Mouse (Mus musculus): ENCODE data around the gene Wwox. TPM values are rescaled to one million over a fixed set of nuclear protein-coding genes. Genes with fewer than 3 reads are reported as not detected.

Wwox gene
- polyA plus RNA-seq, 1 experiment from 2014 or later = 13.7 TPM

DNA sequence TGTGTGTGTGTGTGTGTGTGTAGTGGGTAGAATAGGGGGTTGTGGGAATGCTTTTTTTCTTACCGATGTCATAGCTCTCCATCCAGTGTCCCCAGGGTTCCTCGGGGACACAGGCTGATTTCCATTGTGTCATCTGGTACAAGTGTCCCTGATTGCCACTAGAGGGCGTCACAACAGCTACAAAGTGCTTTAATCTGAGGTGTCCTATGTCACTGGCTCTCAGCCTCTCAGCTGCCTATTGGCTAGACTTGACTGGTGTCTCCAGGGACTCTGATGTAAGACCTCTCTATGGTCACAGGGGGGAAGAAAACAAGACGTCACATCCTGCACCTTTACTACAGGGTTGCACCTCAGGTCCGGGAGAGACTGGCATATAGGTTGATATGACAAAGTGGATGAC lies 363.7 kb downstream of the Wwox start:
- H3K9ac ChIP-seq = no peak overlapping the region
- no peaks in the 10 kb centered on the region for H3K9me3 ChIP-seq (replicated peaks)
- no peaks in the 10 kb centered on the region for H3K4me1 ChIP-seq
- ATAC-seq (ENCODE audit: insufficient number of reproducible peaks, low FRiP score, low TSS enrichment, low read depth) = no peak
- no peak overlapping the region for H3K4me3 ChIP-seq (replicated peaks)
- no peak overlapping the region for H3K4me2 ChIP-seq (replicated peaks)
- H3K27ac ChIP-seq (replicated peaks) = no peak overlapping the region
- no peaks in the 10 kb centered on the region for H3K27me3 ChIP-seq
- 52% methylated on average over 5 of the region's 5 CpGs for WGBS
- no peaks in the 10 kb centered on the region for H3K36me3 ChIP-seq

DNA sequence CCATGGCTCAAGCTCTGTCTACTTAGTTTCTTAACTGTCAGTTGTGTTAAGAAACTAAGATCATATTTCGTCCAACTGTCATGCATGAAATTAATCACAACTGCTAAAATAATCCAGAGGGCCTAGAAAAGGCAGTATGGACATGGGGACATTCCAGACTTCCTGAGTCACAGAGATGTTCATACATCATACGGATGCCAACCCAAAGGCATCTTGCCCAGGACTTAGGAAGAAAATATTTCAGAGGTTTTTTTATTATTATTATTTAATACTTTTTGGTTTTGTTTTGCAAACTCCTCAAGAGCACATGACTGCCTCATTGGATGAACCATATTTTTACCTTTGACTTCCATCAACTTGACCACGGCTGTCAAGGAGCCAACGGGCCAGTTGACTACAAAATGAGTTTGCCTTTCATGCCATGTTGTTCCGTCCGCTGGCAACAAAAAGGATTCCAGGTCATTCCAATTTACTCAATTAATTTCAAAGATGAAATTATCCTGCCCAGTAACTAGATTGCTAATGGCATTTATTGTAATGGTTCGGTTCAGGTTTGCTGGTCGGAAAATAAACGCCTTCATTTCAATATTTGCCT lies 367.5 kb downstream of the Wwox start:
- Histone ChIP-seq H3K9ac (no peak overlapping the region), H3K36me3 (no peaks in the 10 kb centered on the region), H3K4me1 (no peaks in the 10 kb centered on the region), H3K27me3 (no peaks in the 10 kb centered on the region), H3K27ac (replicated peaks) (no peak overlapping the region), H3K4me2 (replicated peaks) (no peak overlapping the region), H3K4me3 (replicated peaks) (no peak overlapping the region), H3K9me3 (replicated peaks) (no peaks in the 10 kb centered on the region)
- ATAC-seq (ENCODE audit: insufficient number of reproducible peaks, low FRiP score, low TSS enrichment, low read depth) = no peak
- WGBS = 83% methylated on average over 9 of the region's 9 CpGs

DNA sequence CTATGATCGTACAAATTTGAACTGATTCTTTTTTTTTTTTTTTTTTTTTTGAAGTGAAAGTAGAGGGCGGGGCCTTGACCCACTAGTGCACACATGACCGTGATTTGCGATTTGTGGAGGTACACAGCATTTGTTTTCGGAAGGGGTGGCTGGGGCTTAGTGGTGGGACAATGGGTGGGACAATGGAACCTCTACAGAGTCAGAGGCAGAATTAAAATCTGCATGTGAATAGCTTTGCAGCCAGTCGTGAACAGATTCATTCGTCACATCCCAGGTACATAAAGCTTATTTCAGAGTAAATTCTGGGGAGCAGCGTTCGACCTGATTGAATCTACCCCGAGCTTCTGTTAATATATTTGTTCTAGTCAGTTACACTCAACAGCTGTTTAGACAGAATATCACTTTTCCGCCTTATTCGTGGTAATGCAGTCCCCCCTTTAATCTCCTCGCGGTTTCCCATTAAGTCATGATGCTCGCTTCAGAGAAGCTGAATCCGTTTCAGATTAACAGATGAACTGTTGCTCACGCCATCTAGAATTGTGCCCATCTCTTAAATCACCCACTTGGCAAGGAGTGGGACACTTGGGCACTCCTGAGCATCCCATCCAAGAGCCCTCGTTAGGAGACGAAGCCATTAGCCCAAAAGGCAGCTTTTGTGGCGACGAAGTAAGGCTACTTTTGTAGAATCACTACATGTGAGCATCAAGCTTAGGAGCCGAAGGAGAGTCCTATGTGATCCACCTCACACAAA lies 368.4 kb downstream of the Wwox start:
- H3K4me1 ChIP-seq = no peaks in the 10 kb centered on the region
- no peak overlapping the region for H3K27ac ChIP-seq (replicated peaks)
- no peak overlapping the region for H3K4me3 ChIP-seq (replicated peaks)
- no peaks in the 10 kb centered on the region for H3K27me3 ChIP-seq
- WGBS = 87% methylated on average over 22 of the region's 22 CpGs
- ATAC-seq (ENCODE audit: insufficient number of reproducible peaks, low FRiP score, low TSS enrichment, low read depth) = no peak
- no peak overlapping the region for H3K4me2 ChIP-seq (replicated peaks)
- no peak overlapping the region for H3K9ac ChIP-seq
- no peaks in the 10 kb centered on the region for H3K9me3 ChIP-seq (replicated peaks)
- H3K36me3 ChIP-seq = no peaks in the 10 kb centered on the region

DNA sequence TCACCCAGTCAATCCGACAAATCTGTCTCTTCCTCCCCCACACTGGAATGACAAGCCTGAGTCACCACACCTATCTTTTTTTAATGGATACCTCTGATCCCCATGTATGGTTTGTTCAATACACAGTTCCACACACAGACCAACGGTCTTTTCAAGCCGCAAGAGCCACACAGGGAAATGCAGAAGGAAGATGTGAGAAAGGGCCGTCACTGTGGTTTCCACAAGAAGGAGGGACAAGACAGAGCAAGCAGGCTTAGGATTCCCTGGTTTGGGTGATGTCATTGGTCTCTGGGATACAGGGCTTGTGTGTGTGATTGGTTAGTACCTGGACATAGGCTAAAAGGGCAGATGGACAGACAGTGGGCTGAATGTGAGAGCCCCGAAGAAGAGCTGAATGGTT lies 371.0 kb downstream of the Wwox start:
- no peaks in the 10 kb centered on the region for H3K36me3 ChIP-seq
- WGBS = 89% methylated on average over 5 of the region's 5 CpGs
- no peaks in the 10 kb centered on the region for H3K27me3 ChIP-seq

DNA sequence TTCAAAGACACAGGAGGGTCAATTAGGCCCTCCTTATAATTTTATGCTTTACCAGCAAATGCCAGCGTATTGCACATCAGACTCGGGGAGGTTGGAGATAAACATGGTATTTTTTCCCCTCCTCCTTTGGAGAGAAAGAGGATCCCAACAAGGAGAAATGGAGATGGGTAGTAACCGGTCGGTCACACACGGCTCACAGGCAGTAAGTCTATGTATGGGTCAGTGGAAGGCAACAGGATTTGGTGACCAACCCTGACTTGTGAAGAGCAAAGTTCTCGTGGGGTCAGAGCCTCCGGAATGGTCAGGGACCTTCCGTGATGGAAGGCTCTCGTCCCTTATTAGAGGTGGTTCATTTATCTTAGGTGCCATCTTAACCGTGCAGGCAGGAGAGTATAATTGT lies 374.4 kb downstream of the Wwox start:
- Histone ChIP-seq H3K9ac (no peak overlapping the region), H3K4me1 (peaks cover 5% of the 10 kb centered on the region; the same call in 1 of the 2 replicates), H3K4me2 (replicated peaks) (no peak overlapping the region), H3K9me3 (replicated peaks) (no peaks in the 10 kb centered on the region), H3K4me3 (replicated peaks) (no peak overlapping the region), H3K27ac (replicated peaks) (no peak overlapping the region), H3K27me3 (no peaks in the 10 kb centered on the region), H3K36me3 (no peaks in the 10 kb centered on the region)
- 90% methylated on average over 10 of the region's 10 CpGs for WGBS
- ATAC-seq (ENCODE audit: insufficient number of reproducible peaks, low FRiP score, low TSS enrichment, low read depth) = no peak

More for the DNA sequence above, 371.0 kb downstream of the Wwox start:
- Histone ChIP-seq H3K9me3 (replicated peaks) (no peaks in the 10 kb centered on the region), H3K4me1 (no peaks in the 10 kb centered on the region), H3K4me2 (replicated peaks) (no peak overlapping the region), H3K4me3 (replicated peaks) (no peak overlapping the region), H3K27ac (replicated peaks) (no peak overlapping the region), H3K9ac (no peak overlapping the region)
- no peak for ATAC-seq (ENCODE audit: insufficient number of reproducible peaks, low FRiP score, low TSS enrichment, low read depth)

DNA sequence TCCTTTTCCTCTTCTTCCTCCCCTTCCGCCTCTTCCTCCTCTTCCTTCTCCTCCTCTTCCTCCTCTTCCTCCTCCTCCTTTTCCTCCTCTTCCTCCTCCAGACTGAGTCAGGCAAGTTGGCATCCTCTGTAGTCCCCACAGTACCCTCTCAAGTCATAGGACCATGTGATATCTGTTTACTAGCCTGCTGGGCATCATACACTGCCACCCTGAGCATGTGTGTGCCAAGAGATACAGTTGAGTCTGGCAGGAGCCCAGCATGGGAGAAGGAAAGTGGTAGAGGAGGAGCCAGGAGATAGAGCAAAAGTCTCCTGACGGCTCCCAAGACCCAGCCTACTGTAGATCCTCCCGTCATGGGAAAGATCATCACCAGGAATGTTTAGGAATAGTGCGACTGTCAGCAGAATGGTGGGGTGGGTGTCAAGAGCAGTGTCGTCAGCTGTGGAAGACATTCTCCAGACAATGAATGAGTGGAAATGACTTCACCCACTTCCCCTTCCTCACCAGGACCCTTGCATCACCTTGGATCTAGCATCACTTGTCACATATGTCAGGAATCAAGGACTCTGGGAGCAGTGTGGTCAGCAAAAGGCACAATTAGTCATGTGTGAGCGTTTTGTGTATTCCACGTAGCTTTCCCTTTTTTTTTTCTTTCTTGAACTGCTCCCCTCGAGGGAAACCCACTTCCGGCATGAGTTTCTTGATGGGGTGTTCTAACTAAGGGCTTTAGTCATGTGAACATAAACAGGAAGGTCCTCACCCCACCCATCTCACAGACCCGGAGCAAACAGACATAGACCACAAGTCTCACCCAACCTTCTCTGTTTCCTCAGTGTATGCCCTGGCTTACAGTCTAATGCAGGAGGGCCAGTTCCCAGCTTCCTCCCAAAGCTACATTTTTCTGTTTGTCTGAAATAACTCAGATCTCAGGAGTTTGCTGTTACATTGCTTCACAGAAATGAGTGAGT lies 375.6 kb downstream of the Wwox start:
- H3K9ac ChIP-seq = no peak overlapping the region
- no peaks in the 10 kb centered on the region for H3K9me3 ChIP-seq (replicated peaks)
- no peak for ATAC-seq (ENCODE audit: insufficient number of reproducible peaks, low FRiP score, low TSS enrichment, low read depth)
- no peak overlapping the region for H3K4me3 ChIP-seq (replicated peaks)
- WGBS = 63% methylated on average over 10 of the region's 10 CpGs
- H3K27me3 ChIP-seq = no peaks in the 10 kb centered on the region
- no peak overlapping the region for H3K27ac ChIP-seq (replicated peaks)
- H3K36me3 ChIP-seq = no peaks in the 10 kb centered on the region
- no peak overlapping the region for H3K4me2 ChIP-seq (replicated peaks)
- peaks cover 5% of the 10 kb centered on the region; the same call in 1 of the 2 replicates for H3K4me1 ChIP-seq

DNA sequence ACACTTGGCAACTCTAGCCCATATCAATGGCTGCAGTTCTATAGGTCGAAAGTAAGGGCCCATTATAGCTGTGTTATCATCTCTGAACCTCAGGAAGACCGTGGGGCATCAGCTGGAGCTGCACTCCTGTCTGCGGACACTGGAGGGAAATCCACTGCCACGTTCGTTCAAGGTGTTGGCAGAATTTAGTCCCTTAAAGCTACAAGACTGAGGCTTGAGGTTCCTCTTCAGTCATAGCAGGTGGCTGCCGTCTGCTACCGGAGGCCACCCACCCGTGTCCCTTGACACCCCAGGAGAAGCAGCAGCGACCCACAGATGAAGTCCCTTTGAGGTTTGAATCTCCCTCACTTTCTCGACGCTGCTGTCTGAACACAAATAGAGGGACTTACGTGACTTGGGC lies 376.9 kb downstream of the Wwox start:
- no peak for ATAC-seq (ENCODE audit: insufficient number of reproducible peaks, low FRiP score, low TSS enrichment, low read depth)
- no peak overlapping the region for H3K27ac ChIP-seq (replicated peaks)
- H3K4me1 ChIP-seq = peaks cover 5% of the 10 kb centered on the region; the same call in 1 of the 2 replicates
- no peaks in the 10 kb centered on the region for H3K36me3 ChIP-seq
- 72% methylated on average over 12 of the region's 12 CpGs for WGBS
- H3K9me3 ChIP-seq (replicated peaks) = no peaks in the 10 kb centered on the region
- no peaks in the 10 kb centered on the region for H3K27me3 ChIP-seq
- H3K4me3 ChIP-seq (replicated peaks) = no peak overlapping the region
- H3K4me2 ChIP-seq (replicated peaks) = no peak overlapping the region
- no peak overlapping the region for H3K9ac ChIP-seq

DNA sequence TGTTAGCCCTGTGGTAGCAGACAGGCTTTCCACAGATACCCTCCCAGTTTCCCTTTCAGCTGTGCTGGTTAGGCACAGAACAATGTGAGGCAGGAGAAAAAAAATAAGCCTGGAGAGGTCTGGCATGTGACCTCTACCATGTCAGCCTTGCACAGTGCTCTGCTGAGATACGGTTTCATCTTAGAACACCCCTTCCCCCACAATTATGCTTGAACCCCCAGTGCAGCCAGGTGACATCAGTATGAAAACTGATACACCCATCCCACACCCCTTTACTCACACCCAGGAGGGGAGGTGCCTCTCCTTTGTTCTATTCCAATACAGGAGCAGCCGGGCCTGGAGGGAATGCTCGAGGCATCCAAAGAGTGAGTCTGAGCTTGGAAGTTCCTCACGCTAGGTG lies 377.5 kb downstream of the Wwox start:
- no peak overlapping the region for H3K4me2 ChIP-seq (replicated peaks)
- no peak overlapping the region for H3K4me3 ChIP-seq (replicated peaks)
- H3K27me3 ChIP-seq = no peaks in the 10 kb centered on the region
- no peak overlapping the region for H3K9ac ChIP-seq
- H3K4me1 ChIP-seq = peaks cover 5% of the 10 kb centered on the region; the same call in 1 of the 2 replicates
- H3K9me3 ChIP-seq (replicated peaks) = no peaks in the 10 kb centered on the region
- peak; percentile 48 for ATAC-seq (ENCODE audit: insufficient number of reproducible peaks, low FRiP score, low TSS enrichment, low read depth)
- no peak overlapping the region for H3K27ac ChIP-seq (replicated peaks)
- no peaks in the 10 kb centered on the region for H3K36me3 ChIP-seq
- 53% methylated on average over 4 of the region's 4 CpGs for WGBS

DNA sequence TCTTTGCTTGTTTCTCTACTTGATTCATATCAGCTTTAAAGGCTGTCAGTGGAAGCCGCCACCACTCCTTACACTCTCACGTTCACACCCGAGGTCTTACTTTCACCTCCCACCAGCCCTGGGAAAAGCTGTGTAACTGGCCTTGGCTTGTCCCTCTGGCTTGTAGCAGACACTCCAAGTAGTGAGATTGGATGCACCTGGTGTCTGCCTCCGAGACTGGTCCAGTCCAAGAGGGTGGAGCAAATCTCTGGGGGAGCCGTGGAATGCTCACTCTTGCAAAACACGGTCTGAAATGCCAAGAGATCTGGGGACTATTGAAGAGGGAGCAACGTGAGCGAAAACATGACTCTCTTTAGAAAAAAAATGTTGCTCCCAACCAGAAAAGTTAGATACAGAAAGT lies 382.1 kb downstream of the Wwox start:
- Histone ChIP-seq H3K27ac (replicated peaks) (no peak overlapping the region), H3K36me3 (no peaks in the 10 kb centered on the region), H3K4me1 (peaks cover 5% of the 10 kb centered on the region; the same call in 1 of the 2 replicates), H3K4me2 (replicated peaks) (no peak overlapping the region), H3K9me3 (replicated peaks) (no peaks in the 10 kb centered on the region), H3K27me3 (no peaks in the 10 kb centered on the region), H3K9ac (no peak overlapping the region), H3K4me3 (replicated peaks) (no peak overlapping the region)
- WGBS = 41% methylated on average over 8 of the region's 8 CpGs
- ATAC-seq (ENCODE audit: insufficient number of reproducible peaks, low FRiP score, low TSS enrichment, low read depth) = no peak

DNA sequence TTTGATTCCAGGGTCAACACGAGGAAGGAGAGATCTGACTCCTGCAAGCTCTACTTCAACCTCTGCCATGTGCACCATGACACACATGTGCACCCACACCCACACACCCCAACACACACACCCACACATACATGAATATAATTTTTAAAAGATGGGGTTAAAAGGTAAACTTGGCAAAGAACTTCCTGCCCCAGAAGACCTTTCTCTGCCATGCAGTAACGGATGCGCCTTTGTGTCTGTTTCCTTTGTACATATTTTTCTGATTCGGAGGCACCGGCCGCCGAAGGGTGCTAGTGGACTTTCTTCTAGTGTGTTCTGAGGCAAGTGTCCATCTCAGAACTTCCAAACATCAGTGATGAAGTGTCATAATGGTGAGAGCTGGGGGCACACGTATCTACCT lies 386.0 kb downstream of the Wwox start:
- no peaks in the 10 kb centered on the region for H3K9me3 ChIP-seq (replicated peaks)
- H3K27ac ChIP-seq (replicated peaks) = no peak overlapping the region
- no peak for ATAC-seq (ENCODE audit: insufficient number of reproducible peaks, low FRiP score, low TSS enrichment, low read depth)
- no peak overlapping the region for H3K4me3 ChIP-seq (replicated peaks)
- H3K4me2 ChIP-seq (replicated peaks) = no peak overlapping the region
- H3K4me1 ChIP-seq = no peaks in the 10 kb centered on the region
- H3K36me3 ChIP-seq = no peaks in the 10 kb centered on the region
- H3K27me3 ChIP-seq = no peaks in the 10 kb centered on the region
- 85% methylated on average over 8 of the region's 8 CpGs for WGBS
- no peak overlapping the region for H3K9ac ChIP-seq

DNA sequence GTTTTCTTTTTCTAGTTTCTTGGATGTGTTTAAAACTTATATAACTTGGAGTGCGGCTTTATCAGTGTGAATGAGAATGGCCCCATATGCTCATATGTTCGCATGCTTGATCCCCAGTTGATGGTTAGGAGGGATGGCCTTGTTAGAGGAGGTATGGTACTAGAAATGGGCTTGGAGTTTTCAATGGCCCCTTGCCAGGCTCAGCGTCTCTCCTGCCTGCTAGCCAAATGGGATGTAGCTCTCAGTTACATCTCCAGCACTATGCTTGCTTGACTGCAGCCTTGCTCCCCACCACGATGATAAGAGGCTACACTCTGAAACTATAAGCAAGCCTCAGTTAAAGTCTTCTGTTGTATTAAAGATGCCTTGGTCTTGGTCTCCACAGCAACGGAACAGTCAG lies 387.5 kb downstream of the Wwox start:
- no peak overlapping the region for H3K4me3 ChIP-seq (replicated peaks)
- no peak for ATAC-seq (ENCODE audit: insufficient number of reproducible peaks, low FRiP score, low TSS enrichment, low read depth)
- 89% methylated on average over 5 of the region's 5 CpGs for WGBS
- no peak overlapping the region for H3K4me2 ChIP-seq (replicated peaks)
- H3K4me1 ChIP-seq = no peaks in the 10 kb centered on the region
- H3K9me3 ChIP-seq (replicated peaks) = no peaks in the 10 kb centered on the region
- no peaks in the 10 kb centered on the region for H3K36me3 ChIP-seq
- H3K27ac ChIP-seq (replicated peaks) = no peak overlapping the region
- no peaks in the 10 kb centered on the region for H3K27me3 ChIP-seq
- no peak overlapping the region for H3K9ac ChIP-seq

Measured in embryonic facial prominence, embryonic 15.5 days (tissue).